Comparison of ENCODE assay signal across 19 mouse cellular contexts in the genomic region with DNA sequence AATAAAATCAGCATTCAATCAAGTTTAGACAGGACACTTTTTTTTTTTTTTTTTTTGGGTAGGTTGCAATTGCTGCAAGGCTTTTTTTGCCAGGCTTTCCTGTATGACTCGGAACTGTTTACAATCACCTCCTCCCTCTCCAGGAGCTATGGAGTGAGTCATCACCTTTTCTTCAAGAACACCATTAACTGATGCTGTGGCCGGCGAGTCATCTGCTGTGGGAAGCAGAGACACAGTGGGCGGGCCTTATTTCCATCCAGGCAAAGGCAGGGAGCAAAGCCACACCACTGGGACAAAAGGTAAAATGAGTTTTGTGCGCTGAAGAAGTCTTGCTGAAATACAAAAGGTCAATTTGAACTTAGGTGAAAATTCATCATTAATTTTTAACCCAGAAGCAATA. TPM values are rescaled to one million over a fixed set of nuclear protein-coding genes. Genes with fewer than 3 reads are reported as not detected.
DNase-seq lines count a peak whose midpoint lies in the region; ATAC-seq lines count a peak whose summit lies in the region.
"Had no signal": no experiment of that assay in that cellular context is flagged by ENCODE, and none has a peak within 500 bp of the region (broad histone marks: within the 10 kb centered on the region; RNA-seq: fewer than 3 reads in every experiment).

No protein-coding gene starts in this region.

- no peaks in the 10 kb centered on the region for H3K9me3 ChIP-seq in intestine, embryonic 16.5 days (ENCODE audit: control insufficient read depth, low read length)
- H3K9me3 ChIP-seq: embryonic facial prominence, embryonic 13.5 days; hindbrain, embryonic 12.5 days; limb, embryonic 15.5 days had no signal

- no peak for DNase-seq in frontal cortex, postnatal 14 days (ENCODE audit: low spot score in 2 of 2)
- peak; percentile 64 for DNase-seq in urinary bladder, postnatal 14 days (ENCODE audit: low spot score)
- no peak for DNase-seq in urinary bladder, postnatal 25 days (ENCODE audit: low spot score)
- DNase-seq in cerebellum, adult 11-12 months: no peak
- DNase-seq in lung, postnatal 10 days: no peak
- DNase-seq in layer of hippocampus, adult 11-12 months (ENCODE audit: low spot score): no peak
- DNase-seq: cerebellum, adult 11 months; gastrocnemius, adult 2 months; heart, adult 2 months; kidney, adult 9 months; liver, postnatal 0 days; lung, postnatal 4 days; thymus, adult 2 months had no signal

- H3K4me2 ChIP-seq in intestine, embryonic 16.5 days (ENCODE audit: low read depth, low read length): no peak overlapping the region
- H3K4me2 ChIP-seq: embryonic facial prominence, embryonic 13.5 days; hindbrain, embryonic 12.5 days; limb, embryonic 15.5 days; midbrain, embryonic 11.5 days had no signal

- ATAC-seq in frontal cortex, adult (ENCODE audit: low TSS enrichment): peak; percentile 93
- ATAC-seq in intestine, embryonic 16.5 days: peak; percentile 74
- ATAC-seq: liver, postnatal 0 days had no signal

- no peak overlapping the region; the same call in 1 of the 2 replicates for H3K4me3 ChIP-seq in intestine, embryonic 16.5 days (ENCODE audit: low read length)
- H3K4me3 ChIP-seq: embryonic facial prominence, embryonic 13.5 days; gastrocnemius, adult 2 months; heart, adult 2 months; hindbrain, embryonic 12.5 days; limb, embryonic 15.5 days had no signal

- H3K27ac ChIP-seq in intestine, embryonic 16.5 days (ENCODE audit: low read length): peak overlapping the region; percentile 66
- H3K27ac ChIP-seq: embryonic facial prominence, embryonic 13.5 days; gastrocnemius, adult 2 months; heart, adult 2 months; hindbrain, embryonic 12.5 days; limb, embryonic 15.5 days had no signal

- no peaks in the 10 kb centered on the region for H3K36me3 ChIP-seq in intestine, embryonic 16.5 days (ENCODE audit: control insufficient read depth, insufficient read depth, low read length)
- H3K36me3 ChIP-seq: embryonic facial prominence, embryonic 13.5 days; hindbrain, embryonic 12.5 days; limb, embryonic 15.5 days had no signal

- 30% methylated on average over 5 of the region's 5 CpGs for WGBS in intestine, embryonic 16.5 days

- peaks cover 5% of the 10 kb centered on the region; the same call in 1 of the 2 replicates for H3K4me1 ChIP-seq in intestine, embryonic 16.5 days (ENCODE audit: control insufficient read depth, insufficient read depth, low read length)
- H3K4me1 ChIP-seq: embryonic facial prominence, embryonic 13.5 days; hindbrain, embryonic 12.5 days; limb, embryonic 15.5 days had no signal

- no peaks in the 10 kb centered on the region for H3K27me3 ChIP-seq in intestine, embryonic 16.5 days (replicated peaks; ENCODE audit: control insufficient read depth, insufficient read depth, low read length)
- H3K27me3 ChIP-seq: embryonic facial prominence, embryonic 13.5 days; hindbrain, embryonic 12.5 days; limb, embryonic 15.5 days had no signal

- no peak overlapping the region for H3K9ac ChIP-seq in intestine, embryonic 16.5 days (ENCODE audit: low read depth, low read length)
- H3K9ac ChIP-seq: embryonic facial prominence, embryonic 13.5 days; hindbrain, embryonic 12.5 days; limb, embryonic 15.5 days; liver, postnatal 0 days had no signal

RNA-seq across cellular contexts. Expression of gene Wdfy2, which starts 24.7 kb away (rescaled TPM):
- polyA plus RNA-seq in intestine, embryonic 16.5 days (2015; fragmentation: Nextera tagmentation; extraction: Ambion mirVana): 3.1 and 3.8 TPM in 2 replicates

RNA-seq across cellular contexts. Expression of gene Ints6, which starts 51.8 kb away (rescaled TPM):
- 13.1 and 16.7 TPM in 2 replicates for polyA plus RNA-seq in intestine, embryonic 16.5 days (2015; fragmentation: Nextera tagmentation; extraction: Ambion mirVana)
